Mouse (Mus musculus): ENCODE measurements around the gene Dpf3. TPM values are rescaled to one million over a fixed set of nuclear protein-coding genes. Genes with fewer than 3 reads are reported as not detected.

The Dpf3 gene
- polyA plus RNA-seq, 1 experiment, result 1.6 TPM

DNA sequence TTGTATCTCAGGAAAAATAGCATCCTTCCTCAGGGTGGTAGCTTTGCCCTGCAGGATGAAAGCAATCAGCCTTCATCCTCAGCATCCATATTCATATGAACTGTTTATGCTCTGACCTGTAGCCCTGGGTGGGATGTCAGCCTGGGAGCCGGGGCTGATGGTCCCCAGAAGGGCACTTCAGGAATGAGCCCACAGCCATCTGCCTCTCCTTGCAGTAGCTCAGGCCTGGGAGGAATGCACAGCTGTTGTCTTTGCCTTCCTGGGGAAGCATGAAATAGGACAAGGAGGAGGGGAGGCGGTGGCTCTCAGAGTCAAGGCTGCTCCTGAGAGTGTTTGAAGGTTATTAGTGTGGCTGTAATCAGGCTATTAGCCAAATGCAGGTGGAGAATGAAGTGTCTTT, 308.7 kb downstream of the Dpf3 start:
- Histone ChIP-seq H3K4me3 (ENCODE audit: extremely low read depth, insufficient read depth, insufficient read length) (no peak overlapping the region), H3K4me1 (ENCODE audit: control insufficient read depth, insufficient read depth, insufficient read length) (no peaks in the 10 kb centered on the region), H3K36me3 (ENCODE audit: control insufficient read depth, insufficient read depth, low read length) (no peaks in the 10 kb centered on the region), H3K27ac (ENCODE audit: insufficient read depth, low read length) (no peak overlapping the region), H3K27me3 (ENCODE audit: control insufficient read depth, insufficient read depth, low read length) (no peaks in the 10 kb centered on the region)
- no peak for TF ChIP-seq POLR2A (IDR thresholded peaks at IDR 0.05; ENCODE audit: low read depth, low read length)
- TF ChIP-seq CTCF (IDR thresholded peaks at IDR 0.05; ENCODE audit: extremely low read depth, insufficient read depth, insufficient read length, insufficient replicate concordance), result no peak
- DNase-seq (ENCODE audit: low read depth in 1 of 2, low spot score in 2 of 2), result no peak
- WGBS, result 82% methylated on average over 2 of the region's 2 CpGs

DNA sequence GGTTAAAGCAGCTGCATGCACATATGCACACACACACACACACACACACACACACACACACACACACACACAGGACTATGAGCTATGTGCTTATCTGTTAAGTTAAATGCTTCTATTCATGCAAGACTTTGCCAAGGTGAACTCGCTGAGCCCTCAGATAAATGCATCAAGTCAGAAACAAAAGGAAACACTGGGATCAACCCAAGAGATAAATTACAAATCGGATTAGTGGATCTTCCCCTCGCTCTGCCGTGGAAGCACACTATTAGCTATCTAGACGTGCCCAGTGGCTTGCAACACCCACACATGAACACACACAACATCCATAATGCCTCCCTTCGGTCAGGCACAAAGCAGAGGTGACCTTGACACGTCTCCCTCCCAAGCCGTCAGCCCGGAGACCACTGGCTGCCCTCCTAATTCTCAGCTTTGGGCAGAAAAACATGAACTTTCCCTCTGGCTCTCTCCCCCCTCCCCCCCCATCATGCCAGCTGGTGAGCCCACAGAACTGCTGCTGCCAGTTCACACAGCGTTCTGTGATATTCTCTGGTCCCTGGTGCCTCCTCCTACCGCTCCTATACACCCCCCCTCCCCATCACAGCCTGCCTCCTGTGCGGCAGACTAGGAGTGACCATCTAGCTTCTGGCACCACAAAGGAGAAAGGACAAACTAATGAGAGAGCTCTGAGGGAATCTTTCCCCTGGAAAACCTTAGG, 317.9 kb downstream of the Dpf3 start:
- TF ChIP-seq POLR2A (IDR thresholded peaks at IDR 0.05; ENCODE audit: low read depth, low read length), result no peak
- no peak for TF ChIP-seq CTCF (IDR thresholded peaks at IDR 0.05; ENCODE audit: extremely low read depth, insufficient read depth, insufficient read length, insufficient replicate concordance)
- DNase-seq (ENCODE audit: low read depth in 1 of 2, low spot score in 2 of 2), result no peak
- no peaks in the 10 kb centered on the region for H3K4me1 ChIP-seq (ENCODE audit: control insufficient read depth, insufficient read depth, insufficient read length)
- WGBS, result 76% methylated on average over 12 of the region's 12 CpGs
- no peak overlapping the region for H3K27ac ChIP-seq (ENCODE audit: insufficient read depth, low read length)
- H3K4me3 ChIP-seq (ENCODE audit: extremely low read depth, insufficient read depth, insufficient read length), result no peak overlapping the region
- no peaks in the 10 kb centered on the region for H3K36me3 ChIP-seq (ENCODE audit: control insufficient read depth, insufficient read depth, low read length)
- H3K27me3 ChIP-seq (ENCODE audit: control insufficient read depth, insufficient read depth, low read length), result no peaks in the 10 kb centered on the region

DNA sequence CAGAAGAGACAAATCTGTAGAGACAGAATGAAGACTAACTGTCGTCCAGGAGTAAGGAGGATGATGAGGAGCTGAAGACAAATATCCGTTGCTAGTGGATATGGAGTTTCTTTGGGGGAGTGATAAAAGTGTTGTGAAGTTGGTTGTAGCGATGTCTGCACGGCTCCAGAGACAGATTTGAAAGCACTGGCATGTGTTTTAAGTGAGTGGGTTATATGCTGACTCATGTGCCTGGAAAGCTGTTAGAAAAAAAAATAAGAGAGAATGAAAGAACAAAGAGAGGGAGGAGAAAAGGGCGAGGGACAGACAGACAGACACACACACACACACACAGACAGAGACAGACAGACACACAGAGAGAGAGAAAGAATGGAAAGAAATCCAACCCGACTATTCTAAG, 319.2 kb downstream of the Dpf3 start:
- H3K27me3 ChIP-seq (ENCODE audit: control insufficient read depth, insufficient read depth, low read length), result no peaks in the 10 kb centered on the region
- no peak for TF ChIP-seq CTCF (IDR thresholded peaks at IDR 0.05; ENCODE audit: extremely low read depth, insufficient read depth, insufficient read length, insufficient replicate concordance)
- no peak for TF ChIP-seq POLR2A (IDR thresholded peaks at IDR 0.05; ENCODE audit: low read depth, low read length)
- no peak overlapping the region for H3K4me3 ChIP-seq (ENCODE audit: extremely low read depth, insufficient read depth, insufficient read length)
- no peaks in the 10 kb centered on the region for H3K36me3 ChIP-seq (ENCODE audit: control insufficient read depth, insufficient read depth, low read length)
- no peaks in the 10 kb centered on the region for H3K4me1 ChIP-seq (ENCODE audit: control insufficient read depth, insufficient read depth, insufficient read length)
- no peak for DNase-seq (ENCODE audit: low read depth in 1 of 2, low spot score in 2 of 2)
- WGBS, result 71% methylated on average over 6 of the region's 6 CpGs
- no peak overlapping the region for H3K27ac ChIP-seq (ENCODE audit: insufficient read depth, low read length)

DNA sequence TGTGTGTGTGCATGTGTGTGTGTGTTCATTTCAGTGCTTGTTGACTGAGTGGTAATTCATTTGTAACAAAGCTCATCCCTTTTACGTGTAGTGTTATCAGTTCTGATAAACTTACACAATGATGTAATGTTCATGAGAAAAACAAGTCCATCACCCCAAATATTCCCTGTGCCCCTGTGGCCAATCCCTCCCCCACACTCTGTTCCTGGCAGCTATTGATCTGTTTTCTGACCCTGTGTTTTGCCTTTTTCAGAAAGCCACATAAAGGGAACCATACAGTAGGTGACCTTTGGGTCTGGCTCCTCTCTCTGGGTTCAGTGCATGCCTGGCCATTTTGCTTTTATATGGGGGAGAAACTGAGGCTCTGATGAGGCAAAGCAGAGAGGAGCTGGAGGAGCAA, 322.5 kb downstream of the Dpf3 start:
- no peak for DNase-seq (ENCODE audit: low read depth in 1 of 2, low spot score in 2 of 2)
- Histone ChIP-seq H3K4me3 (ENCODE audit: extremely low read depth, insufficient read depth, insufficient read length) (no peak overlapping the region), H3K36me3 (ENCODE audit: control insufficient read depth, insufficient read depth, low read length) (no peaks in the 10 kb centered on the region), H3K27ac (ENCODE audit: insufficient read depth, low read length) (no peak overlapping the region), H3K4me1 (ENCODE audit: control insufficient read depth, insufficient read depth, insufficient read length) (no peaks in the 10 kb centered on the region), H3K27me3 (ENCODE audit: control insufficient read depth, insufficient read depth, low read length) (no peaks in the 10 kb centered on the region)
- no peak for TF ChIP-seq CTCF (IDR thresholded peaks at IDR 0.05; ENCODE audit: extremely low read depth, insufficient read depth, insufficient read length, insufficient replicate concordance)
- no peak for TF ChIP-seq POLR2A (IDR thresholded peaks at IDR 0.05; ENCODE audit: low read depth, low read length)
- WGBS, result 75% methylated on average over 1 of the region's 1 CpGs

Other genes with a start within 250 kb of the Dpf3 start
- 14.0 and 19.3 TPM in 2 replicates for gene Dcaf4, start 32.8 kb upstream of the Dpf3 start, polyA plus RNA-seq (2012; rRNA removed)
- gene Zfyve1, start 109.5 kb upstream of the Dpf3 start, polyA plus RNA-seq (2012; rRNA removed), result 26.5 and 29.0 TPM in 2 replicates
- 19.4 and 20.2 TPM in 2 replicates for gene Rbm25, start 143.5 kb upstream of the Dpf3 start, polyA plus RNA-seq (2012; rRNA removed)
- gene Psen1, start 200.4 kb upstream of the Dpf3 start, polyA plus RNA-seq (2012; rRNA removed), result 14.3 and 20.2 TPM in 2 replicates